Mouse (Mus musculus) lung, adult 2 months (tissue): ENCODE data around the gene Nck1. TPM values are rescaled to one million over a fixed set of nuclear protein-coding genes. Genes with fewer than 3 reads are reported as not detected.

Experiments
- DNase-seq: peaks from one replicate; pipeline ENCODE4 v3.0.0; 2022
- H3K4me1 ChIP-seq: fragments of 200-500 bp; 2 replicates; pipeline ENCODE4 v1.6.1; 2011; ENCODE audit warnings: low read length; ENCODE audit not compliant: control insufficient read depth, insufficient read depth
- H3K4me3 ChIP-seq: fragments of 200-500 bp; replicated peaks from 2 replicates; pipeline ENCODE3; 2011; ENCODE audit warnings: low read depth, mild to moderate bottlenecking, control low read depth, low read length; ENCODE audit errors: extremely low read depth
- CTCF ChIP-seq: fragments of 200-500 bp; IDR thresholded peaks from 2 replicates; pipeline ENCODE4 v1.5.1; 2011; ENCODE audit warnings: mild to moderate bottlenecking, low read length, control low read depth; ENCODE audit not compliant: insufficient read depth
- POLR2A ChIP-seq: fragments of 200-500 bp; IDR thresholded peaks from 2 replicates; pipeline ENCODE4 v1.6.1; 2011; ENCODE audit warnings: low read depth, mild to moderate bottlenecking, control low read depth, low read length, borderline replicate concordance; ENCODE audit errors: extremely low read depth
- WGBS: fragments of 180-500 bp; shearing (Covaris S2); methylation state at CpG from one replicate; pipeline ENCODE4 v1.1.7; 2018; 5-methylcytosine and 5-hydroxymethylcytosine counted together
- polyA plus RNA-seq: library from polyadenylated mRNA; depleted of rRNA; stranded (reverse); fragments of >200 nt; gene quantifications from 2 replicates; pipeline ENCODE4 v1.2.3, GENCODE M21; 2012

Nck1 gene
- polyA plus RNA-seq, 1 experiment: 8.7 TPM

DNA sequence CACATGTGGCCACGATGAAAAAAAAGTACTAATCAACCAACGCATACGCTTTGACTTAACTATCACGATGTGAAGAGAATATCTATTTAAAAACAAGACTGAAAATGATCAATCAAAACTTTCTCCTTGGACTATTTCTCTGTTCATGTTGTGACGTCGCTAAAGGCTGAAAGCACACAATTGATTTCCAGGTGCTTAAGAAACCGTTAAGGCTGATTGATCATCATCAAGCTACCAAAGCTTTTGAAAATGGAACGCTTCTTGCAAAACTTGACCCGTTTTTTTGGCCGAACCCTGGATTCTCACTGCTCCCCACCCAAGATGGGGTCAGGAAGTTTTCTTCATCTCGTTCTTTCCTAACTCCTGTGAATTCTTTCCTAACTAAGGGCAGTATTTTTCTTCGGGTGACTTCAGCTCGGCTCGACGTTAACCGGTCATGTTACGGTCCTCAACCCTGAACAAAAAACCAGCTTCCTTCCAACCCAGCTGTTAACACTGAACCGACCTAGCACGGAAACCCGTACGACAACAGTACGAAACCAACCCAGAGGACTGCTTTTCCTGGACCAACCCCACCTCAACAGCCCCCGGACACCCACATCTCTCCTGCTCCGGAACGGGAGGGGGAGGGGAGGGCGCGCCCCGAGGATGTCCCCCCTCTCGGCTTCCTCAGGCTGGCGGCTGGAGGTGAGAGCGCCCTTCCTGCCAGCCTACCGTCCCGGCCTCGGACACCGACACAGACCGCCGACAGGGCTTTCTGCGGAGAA lies 803 bp downstream of the Nck1 start:
- Histone ChIP-seq H3K4me1 (peaks cover 6% of the 10 kb centered on the region), H3K4me3 (peak overlapping the region; percentile 74)
- DNase-seq: no peak
- WGBS: under 1% methylated on average over 38 of the region's 38 CpGs
- TF ChIP-seq POLR2A: no peak
- TF ChIP-seq CTCF: no peak

- no peak overlapping the region for H3K4me3 ChIP-seq
- WGBS: 64% methylated on average over 2 of the region's 2 CpGs
- DNase-seq: no peak
- H3K4me1 ChIP-seq: peaks cover 24% of the 10 kb centered on the region
- TF ChIP-seq CTCF: no peak
These were observed 10.2 kb downstream of the Nck1 start for GRCm38 (mm10) chr9:100535618-100536262.

DNA sequence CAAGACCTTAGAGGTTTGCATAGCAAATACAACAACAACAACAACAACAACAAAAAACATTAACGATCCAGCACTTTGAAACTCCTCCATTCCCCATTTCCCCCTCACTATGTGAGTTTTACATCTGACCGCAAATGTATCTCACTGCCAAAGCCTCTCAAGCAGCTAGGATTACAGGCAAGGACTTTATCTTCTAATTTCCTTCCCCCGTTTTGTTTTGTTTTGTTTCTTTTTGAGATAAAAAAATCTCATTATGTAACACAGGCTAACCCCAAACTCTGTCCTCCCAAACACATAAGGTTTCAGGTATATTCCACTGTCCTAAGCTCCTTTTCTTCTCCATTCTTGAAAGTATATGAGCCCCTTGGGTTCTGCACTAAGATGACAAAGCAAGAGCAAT lies 11.2 kb downstream of the Nck1 start:
- 73% methylated on average over 3 of the region's 3 CpGs for WGBS
- Histone ChIP-seq H3K4me1 (peaks cover 19% of the 10 kb centered on the region), H3K4me3 (no peak overlapping the region)
- no peak for DNase-seq
- TF ChIP-seq POLR2A (no peak), CTCF (no peak)

DNA sequence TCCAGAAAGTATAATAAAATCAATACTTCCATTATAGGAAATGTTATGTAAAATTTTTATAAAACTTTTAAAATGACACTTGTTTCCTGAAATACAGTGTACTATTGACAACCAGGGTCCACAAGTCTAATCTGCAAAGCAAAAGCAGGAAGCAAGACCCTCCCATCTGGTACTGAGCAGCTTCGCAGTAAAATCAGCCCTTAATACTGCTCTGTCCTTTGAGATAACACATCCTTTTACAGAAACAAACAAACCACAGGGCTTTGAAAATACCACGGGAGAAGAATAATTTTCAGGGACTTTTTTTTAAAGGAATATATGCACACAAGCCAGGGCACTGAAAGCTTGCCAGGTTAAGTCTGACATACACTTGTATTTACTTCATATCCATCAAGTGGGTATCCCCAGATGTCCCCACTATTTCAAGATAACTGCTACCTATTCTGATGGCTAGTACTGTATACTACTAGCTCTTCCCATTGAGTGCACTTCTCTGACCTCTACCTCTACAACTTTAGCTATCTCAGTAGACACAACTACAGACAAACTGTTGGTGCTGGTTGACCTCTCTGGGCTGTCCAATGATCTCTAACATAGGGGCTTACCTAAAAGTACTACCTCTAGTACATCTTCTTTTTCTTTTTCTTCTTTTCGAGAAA lies 13.0 kb downstream of the Nck1 start:
- 42% methylated on average over 3 of the region's 3 CpGs for WGBS
- TF ChIP-seq CTCF (no peak), POLR2A (no peak)
- DNase-seq: no peak
- H3K4me3 ChIP-seq: no peak overlapping the region
- peaks cover 19% of the 10 kb centered on the region for H3K4me1 ChIP-seq

GRCm38 (mm10) chr9:100531296-100531695 lies 14.6 kb downstream of the Nck1 start:
- no peak for DNase-seq
- no peak for TF ChIP-seq POLR2A
- TF ChIP-seq CTCF: no peak
- Histone ChIP-seq H3K4me3 (no peak overlapping the region), H3K4me1 (peaks cover 18% of the 10 kb centered on the region)
- 28% methylated on average over 1 of the region's 1 CpGs for WGBS

- H3K4me3 ChIP-seq: no peak overlapping the region
- peaks cover 10% of the 10 kb centered on the region for H3K4me1 ChIP-seq
- TF ChIP-seq POLR2A: no peak
- TF ChIP-seq CTCF: no peak
- DNase-seq: no peak
- WGBS: 58% methylated on average over 2 of the region's 2 CpGs
These were observed 20.7 kb downstream of the Nck1 start for GRCm38 (mm10) chr9:100525225-100525624.

GRCm38 (mm10) chr9:100522029-100522428 lies 23.9 kb downstream of the Nck1 start:
- no peak for DNase-seq
- TF ChIP-seq CTCF (no peak), POLR2A (no peak)
- WGBS: 36% methylated on average over 2 of the region's 2 CpGs
- Histone ChIP-seq H3K4me3 (no peak overlapping the region), H3K4me1 (peaks cover 12% of the 10 kb centered on the region)

GRCm38 (mm10) chr9:100520586-100520985 lies 25.3 kb downstream of the Nck1 start:
- 4% methylated on average over 2 of the region's 2 CpGs for WGBS
- no peak for DNase-seq
- peaks cover 12% of the 10 kb centered on the region for H3K4me1 ChIP-seq
- TF ChIP-seq POLR2A (no peak), CTCF (peak; percentile 46)
- no peak overlapping the region for H3K4me3 ChIP-seq

- no peak for DNase-seq
- TF ChIP-seq CTCF (peak; percentile 27; the same call in 1 of the 2 replicates), POLR2A (no peak)
- 94% methylated on average over 3 of the region's 3 CpGs for WGBS
- Histone ChIP-seq H3K4me1 (peaks cover 12% of the 10 kb centered on the region), H3K4me3 (no peak overlapping the region)
These were observed 25.9 kb downstream of the Nck1 start for GRCm38 (mm10) chr9:100520012-100520411.

- peaks cover 11% of the 10 kb centered on the region for H3K4me1 ChIP-seq
- no peak overlapping the region for H3K4me3 ChIP-seq
- TF ChIP-seq POLR2A: no peak
- 58% methylated on average over 2 of the region's 2 CpGs for WGBS
- DNase-seq: no peak
These were observed 38.4 kb downstream of the Nck1 start for GRCm38 (mm10) chr9:100507581-100507980.
